Mouse (Mus musculus): ENCODE data around the gene Mapk1. TPM values are rescaled to one million over a fixed set of nuclear protein-coding genes. Genes with fewer than 3 reads are reported as not detected.

The Mapk1 gene
- polyA plus RNA-seq, 1 experiment from 2014 or later = 171 TPM

GRCm38 (mm10) chr16:17073000-17073399 is 89.8 kb downstream of the Mapk1 start:
- H3K4me3 ChIP-seq (ENCODE audit: low read length) = no peak overlapping the region
- ATAC-seq (ENCODE audit: low FRiP score, low TSS enrichment) = no peak
- H3K9me3 ChIP-seq (ENCODE audit: low read length) = peaks cover 7% of the 10 kb centered on the region; the same call in 1 of the 2 replicates
- no peak overlapping the region for H3K4me2 ChIP-seq (replicated peaks; ENCODE audit: low read depth, low read length)
- no peak overlapping the region for H3K9ac ChIP-seq (replicated peaks; ENCODE audit: low read length)
- H3K36me3 ChIP-seq (ENCODE audit: insufficient read depth, low read length) = peaks cover 21% of the 10 kb centered on the region
- H3K4me1 ChIP-seq (ENCODE audit: insufficient read depth, low read length) = peaks cover 6% of the 10 kb centered on the region
- WGBS = 86% methylated on average over 7 of the region's 7 CpGs
- H3K27ac ChIP-seq (ENCODE audit: low read length) = no peak overlapping the region
- H3K27me3 ChIP-seq (ENCODE audit: insufficient read depth, low read length) = no peaks in the 10 kb centered on the region

- Histone ChIP-seq H3K27ac (ENCODE audit: low read length) (no peak overlapping the region), H3K9ac (replicated peaks; ENCODE audit: low read length) (no peak overlapping the region), H3K36me3 (ENCODE audit: insufficient read depth, low read length) (peaks cover 33% of the 10 kb centered on the region), H3K9me3 (ENCODE audit: low read length) (peaks cover 7% of the 10 kb centered on the region; the same call in 1 of the 2 replicates), H3K27me3 (ENCODE audit: insufficient read depth, low read length) (no peaks in the 10 kb centered on the region), H3K4me2 (replicated peaks; ENCODE audit: low read depth, low read length) (no peak overlapping the region), H3K4me3 (ENCODE audit: low read length) (no peak overlapping the region), H3K4me1 (ENCODE audit: insufficient read depth, low read length) (no peaks in the 10 kb centered on the region)
- no peak for ATAC-seq (ENCODE audit: low FRiP score, low TSS enrichment)
- WGBS = 91% methylated on average over 2 of the region's 2 CpGs
Observed at GRCm38 (mm10) chr16:17076301-17076700, 93.1 kb downstream of the Mapk1 start.

GRCm38 (mm10) chr16:17076869-17077268 is 93.7 kb downstream of the Mapk1 start:
- ATAC-seq (ENCODE audit: low FRiP score, low TSS enrichment) = no peak
- Histone ChIP-seq H3K27me3 (ENCODE audit: insufficient read depth, low read length) (no peaks in the 10 kb centered on the region), H3K9ac (replicated peaks; ENCODE audit: low read length) (no peak overlapping the region), H3K27ac (ENCODE audit: low read length) (no peak overlapping the region), H3K36me3 (ENCODE audit: insufficient read depth, low read length) (peaks cover 36% of the 10 kb centered on the region), H3K4me2 (replicated peaks; ENCODE audit: low read depth, low read length) (no peak overlapping the region), H3K4me1 (ENCODE audit: insufficient read depth, low read length) (no peaks in the 10 kb centered on the region), H3K9me3 (ENCODE audit: low read length) (peaks cover 7% of the 10 kb centered on the region; the same call in 1 of the 2 replicates), H3K4me3 (ENCODE audit: low read length) (no peak overlapping the region)

- Histone ChIP-seq H3K9me3 (ENCODE audit: low read length) (peaks cover 7% of the 10 kb centered on the region; the same call in 1 of the 2 replicates), H3K4me3 (ENCODE audit: low read length) (no peak overlapping the region), H3K4me1 (ENCODE audit: insufficient read depth, low read length) (no peaks in the 10 kb centered on the region), H3K4me2 (replicated peaks; ENCODE audit: low read depth, low read length) (no peak overlapping the region), H3K9ac (replicated peaks; ENCODE audit: low read length) (no peak overlapping the region), H3K36me3 (ENCODE audit: insufficient read depth, low read length) (peaks cover 40% of the 10 kb centered on the region), H3K27ac (ENCODE audit: low read length) (no peak overlapping the region), H3K27me3 (ENCODE audit: insufficient read depth, low read length) (no peaks in the 10 kb centered on the region)
- ATAC-seq (ENCODE audit: low FRiP score, low TSS enrichment) = no peak
- WGBS = 88% methylated on average over 7 of the region's 7 CpGs
Observed at GRCm38 (mm10) chr16:17078101-17078500, 94.9 kb downstream of the Mapk1 start.

- H3K27ac ChIP-seq (ENCODE audit: low read length) = no peak overlapping the region
- no peaks in the 10 kb centered on the region for H3K4me1 ChIP-seq (ENCODE audit: insufficient read depth, low read length)
- no peak overlapping the region for H3K4me3 ChIP-seq (ENCODE audit: low read length)
- H3K4me2 ChIP-seq (replicated peaks; ENCODE audit: low read depth, low read length) = no peak overlapping the region
- no peak for ATAC-seq (ENCODE audit: low FRiP score, low TSS enrichment)
- no peaks in the 10 kb centered on the region for H3K27me3 ChIP-seq (ENCODE audit: insufficient read depth, low read length)
- peaks cover 38% of the 10 kb centered on the region for H3K36me3 ChIP-seq (ENCODE audit: insufficient read depth, low read length)
- no peak overlapping the region for H3K9ac ChIP-seq (replicated peaks; ENCODE audit: low read length)
- 82% methylated on average over 6 of the region's 6 CpGs for WGBS
- no peaks in the 10 kb centered on the region for H3K9me3 ChIP-seq (ENCODE audit: low read length)
Observed at GRCm38 (mm10) chr16:17082121-17082792, 99.1 kb downstream of the Mapk1 start.

GRCm38 (mm10) chr16:17085636-17086035 is 102.5 kb downstream of the Mapk1 start:
- no peak overlapping the region for H3K27ac ChIP-seq (ENCODE audit: low read length)
- H3K4me2 ChIP-seq (replicated peaks; ENCODE audit: low read depth, low read length) = no peak overlapping the region
- WGBS = 92% methylated on average over 4 of the region's 4 CpGs
- no peaks in the 10 kb centered on the region for H3K9me3 ChIP-seq (ENCODE audit: low read length)
- ATAC-seq (ENCODE audit: low FRiP score, low TSS enrichment) = no peak
- no peaks in the 10 kb centered on the region for H3K4me1 ChIP-seq (ENCODE audit: insufficient read depth, low read length)
- H3K36me3 ChIP-seq (ENCODE audit: insufficient read depth, low read length) = peaks cover 59% of the 10 kb centered on the region
- no peaks in the 10 kb centered on the region for H3K27me3 ChIP-seq (ENCODE audit: insufficient read depth, low read length)
- H3K9ac ChIP-seq (replicated peaks; ENCODE audit: low read length) = no peak overlapping the region
- no peak overlapping the region for H3K4me3 ChIP-seq (ENCODE audit: low read length)

- ATAC-seq (ENCODE audit: low FRiP score, low TSS enrichment) = no peak
- Histone ChIP-seq H3K36me3 (ENCODE audit: insufficient read depth, low read length) (peaks cover 60% of the 10 kb centered on the region), H3K27ac (ENCODE audit: low read length) (no peak overlapping the region), H3K27me3 (ENCODE audit: insufficient read depth, low read length) (no peaks in the 10 kb centered on the region), H3K4me2 (replicated peaks; ENCODE audit: low read depth, low read length) (no peak overlapping the region), H3K4me1 (ENCODE audit: insufficient read depth, low read length) (no peaks in the 10 kb centered on the region), H3K9ac (replicated peaks; ENCODE audit: low read length) (no peak overlapping the region), H3K9me3 (ENCODE audit: low read length) (no peaks in the 10 kb centered on the region), H3K4me3 (ENCODE audit: low read length) (no peak overlapping the region)
- WGBS = 83% methylated on average over 3 of the region's 3 CpGs
Observed at GRCm38 (mm10) chr16:17086241-17086640, 103.1 kb downstream of the Mapk1 start.

- ATAC-seq (ENCODE audit: low FRiP score, low TSS enrichment) = no peak
- H3K4me3 ChIP-seq (ENCODE audit: low read length) = no peak overlapping the region
- H3K9me3 ChIP-seq (ENCODE audit: low read length) = no peaks in the 10 kb centered on the region
- no peak overlapping the region for H3K9ac ChIP-seq (replicated peaks; ENCODE audit: low read length)
- H3K27me3 ChIP-seq (ENCODE audit: insufficient read depth, low read length) = no peaks in the 10 kb centered on the region
- H3K4me1 ChIP-seq (ENCODE audit: insufficient read depth, low read length) = no peaks in the 10 kb centered on the region
- 66% methylated on average over 13 of the region's 13 CpGs for WGBS
- peaks cover 62% of the 10 kb centered on the region for H3K36me3 ChIP-seq (ENCODE audit: insufficient read depth, low read length)
- no peak overlapping the region for H3K4me2 ChIP-seq (replicated peaks; ENCODE audit: low read depth, low read length)
- no peak overlapping the region for H3K27ac ChIP-seq (ENCODE audit: low read length)
Observed at GRCm38 (mm10) chr16:17086669-17087193, 103.5 kb downstream of the Mapk1 start.

- H3K4me1 ChIP-seq (ENCODE audit: insufficient read depth, low read length) = no peaks in the 10 kb centered on the region
- no peaks in the 10 kb centered on the region for H3K27me3 ChIP-seq (ENCODE audit: insufficient read depth, low read length)
- H3K4me3 ChIP-seq (ENCODE audit: low read length) = no peak overlapping the region
- 75% methylated on average over 3 of the region's 3 CpGs for WGBS
- H3K36me3 ChIP-seq (ENCODE audit: insufficient read depth, low read length) = peaks cover 69% of the 10 kb centered on the region
- H3K27ac ChIP-seq (ENCODE audit: low read length) = no peak overlapping the region
- no peak overlapping the region for H3K4me2 ChIP-seq (replicated peaks; ENCODE audit: low read depth, low read length)
- H3K9ac ChIP-seq (replicated peaks; ENCODE audit: low read length) = no peak overlapping the region
- ATAC-seq (ENCODE audit: low FRiP score, low TSS enrichment) = no peak
- no peaks in the 10 kb centered on the region for H3K9me3 ChIP-seq (ENCODE audit: low read length)
Observed at GRCm38 (mm10) chr16:17088346-17088745, 105.2 kb downstream of the Mapk1 start.

- H3K27ac ChIP-seq (ENCODE audit: low read length) = no peak overlapping the region
- H3K4me2 ChIP-seq (replicated peaks; ENCODE audit: low read depth, low read length) = no peak overlapping the region
- H3K36me3 ChIP-seq (ENCODE audit: insufficient read depth, low read length) = peaks cover 79% of the 10 kb centered on the region
- H3K9me3 ChIP-seq (ENCODE audit: low read length) = no peaks in the 10 kb centered on the region
- H3K27me3 ChIP-seq (ENCODE audit: insufficient read depth, low read length) = no peaks in the 10 kb centered on the region
- H3K4me3 ChIP-seq (ENCODE audit: low read length) = no peak overlapping the region
- no peak for ATAC-seq (ENCODE audit: low FRiP score, low TSS enrichment)
- H3K4me1 ChIP-seq (ENCODE audit: insufficient read depth, low read length) = no peaks in the 10 kb centered on the region
- WGBS = 92% methylated on average over 3 of the region's 3 CpGs
- no peak overlapping the region for H3K9ac ChIP-seq (replicated peaks; ENCODE audit: low read length)
Observed at GRCm38 (mm10) chr16:17096938-17097337, 113.8 kb downstream of the Mapk1 start.
